Mouse (Mus musculus) stomach, postnatal 0 days (tissue): ENCODE measurements around the gene Smarcd3. TPM values are rescaled to one million over a fixed set of nuclear protein-coding genes. Genes with fewer than 3 reads are reported as not detected.

Experiments
- ATAC-seq: fragments of 200-750 bp; cut with Nextera tagmentation; 2 replicates; pipeline ENCODE4 v1.8.0; 2017; ENCODE audit not compliant: low FRiP score, low TSS enrichment
- DNase-seq: peaks from one replicate; pipeline ENCODE4 v3.0.0-alpha.2; 2016; ENCODE audit warnings: low spot score
- H3K27ac ChIP-seq: fragments of 300-500 bp; sonication (generic); replicated peaks from 2 replicates; pipeline ENCODE4 v1.5.1; 2014; ENCODE audit warnings: mild to moderate bottlenecking, control low read depth
- H3K27me3 ChIP-seq: fragments of 300-500 bp; sonication (generic); 2 replicates; pipeline ENCODE4 v1.6.1; 2014; ENCODE audit warnings: low read length; ENCODE audit not compliant: control insufficient read depth, insufficient read depth
- H3K36me3 ChIP-seq: fragments of 300-500 bp; sonication (generic); 2 replicates; pipeline ENCODE4 v1.6.1; 2014; ENCODE audit warnings: low read length, mixed read lengths; ENCODE audit not compliant: control insufficient read depth, insufficient read depth
- H3K4me1 ChIP-seq: fragments of 300-500 bp; sonication (generic); replicated peaks from 2 replicates; pipeline ENCODE4 v1.6.1; 2014; ENCODE audit warnings: antibody characterized with exemption; ENCODE audit not compliant: control insufficient read depth, insufficient read depth
- H3K4me2 ChIP-seq: fragments of 300-500 bp; sonication (generic); replicated peaks from 2 replicates; pipeline ENCODE4 v1.6.1; 2014; ENCODE audit warnings: low read depth, mild to moderate bottlenecking, control low read depth, moderate library complexity
- H3K4me3 ChIP-seq: fragments of 300-500 bp; sonication (generic); 2 replicates; pipeline ENCODE4 v1.5.1; 2014; ENCODE audit warnings: low read depth, low read length, control low read depth
- H3K9ac ChIP-seq: fragments of 300-500 bp; sonication (generic); 2 replicates; pipeline ENCODE4 v1.6.1; 2014; ENCODE audit warnings: mild to moderate bottlenecking, low read length, control low read depth, mixed read lengths
- H3K9me3 ChIP-seq: fragments of 300-500 bp; sonication (generic); 2 replicates; pipeline ENCODE4 v1.6.1; 2016; ENCODE audit warnings: low read length; ENCODE audit not compliant: control insufficient read depth
- CTCF ChIP-seq: IDR thresholded peaks from 2 replicates; pipeline ENCODE4 v1.5.1; 2016; ENCODE audit warnings: antibody characterized with exemption, low read depth, mild to moderate bottlenecking, moderate library complexity
- EP300 ChIP-seq: optimal IDR thresholded peaks from 2 replicates; pipeline ENCODE3; 2016; ENCODE audit warnings: antibody characterized with exemption
- WGBS: fragments of 180-500 bp; shearing (Covaris S2); extraction: QIAGEN DNeasy Blood & Tissue Kit; methylation state at CpG from one replicate; pipeline ENCODE4 v1.1.7; 2014; 5-methylcytosine and 5-hydroxymethylcytosine counted together
- polyA plus RNA-seq: library from polyadenylated mRNA; unstranded; fragments of >200 nt; fragmentation: Nextera tagmentation; extraction: Ambion mirVana; gene quantifications from 2 replicates; pipeline ENCODE4 v1.2.1, GENCODE M21; 2015

The Smarcd3 gene
- polyA plus RNA-seq, 1 experiment from 2014 or later = 13.3 TPM

- Histone ChIP-seq H3K4me3 (peak overlapping the region; percentile 62), H3K27me3 (no peaks in the 10 kb centered on the region), H3K4me2 (peak overlapping the region; percentile 94), H3K4me1 (peaks cover 23% of the 10 kb centered on the region), H3K9me3 (no peaks in the 10 kb centered on the region), H3K9ac (peak overlapping the region; percentile 87), H3K36me3 (no peaks in the 10 kb centered on the region), H3K27ac (peak overlapping the region; percentile 98)
- TF ChIP-seq CTCF = no peak
- no peak for TF ChIP-seq EP300
- ATAC-seq (peak; percentile 58), DNase-seq (peak; percentile 80)
- under 1% methylated on average over 63 of the region's 73 CpGs for WGBS
These were observed 22.1 kb downstream of the Smarcd3 start for GRCm38 (mm10) chr5:24601911-24602750.

- H3K9me3 ChIP-seq = no peaks in the 10 kb centered on the region
- H3K9ac ChIP-seq = peak overlapping the region; percentile 87
- H3K4me1 ChIP-seq = peaks cover 23% of the 10 kb centered on the region
- WGBS = 2% methylated on average over 32 of the region's 33 CpGs
- no peaks in the 10 kb centered on the region for H3K27me3 ChIP-seq
- H3K4me3 ChIP-seq = peak overlapping the region; percentile 62
- no peak for ATAC-seq
- DNase-seq = no peak
- peak overlapping the region; percentile 98 for H3K27ac ChIP-seq
- TF ChIP-seq EP300 = no peak
- TF ChIP-seq CTCF = no peak
- no peaks in the 10 kb centered on the region for H3K36me3 ChIP-seq
- H3K4me2 ChIP-seq = peak overlapping the region; percentile 94
These were observed 23.0 kb downstream of the Smarcd3 start for GRCm38 (mm10) chr5:24601071-24601835.

GRCm38 (mm10) chr5:24600236-24600635 is 24.0 kb downstream of the Smarcd3 start:
- Histone ChIP-seq H3K4me1 (peaks cover 17% of the 10 kb centered on the region), H3K4me3 (no peak overlapping the region), H3K4me2 (peak overlapping the region; percentile 94), H3K9me3 (no peaks in the 10 kb centered on the region), H3K9ac (no peak overlapping the region), H3K27me3 (no peaks in the 10 kb centered on the region), H3K36me3 (no peaks in the 10 kb centered on the region), H3K27ac (no peak overlapping the region)
- DNase-seq (no peak), ATAC-seq (no peak)
- TF ChIP-seq CTCF = no peak
- no peak for TF ChIP-seq EP300
- WGBS = 85% methylated on average over 2 of the region's 2 CpGs

- DNase-seq (no peak), ATAC-seq (no peak)
- Histone ChIP-seq H3K9me3 (no peaks in the 10 kb centered on the region), H3K4me1 (peaks cover 11% of the 10 kb centered on the region), H3K9ac (peak overlapping the region; percentile 18; the same call in 1 of the 2 replicates), H3K4me2 (peak overlapping the region; percentile 89), H3K27me3 (no peaks in the 10 kb centered on the region), H3K36me3 (peaks cover 7% of the 10 kb centered on the region; the same call in 1 of the 2 replicates), H3K4me3 (peak overlapping the region; percentile 47), H3K27ac (no peak overlapping the region)
- TF ChIP-seq EP300 = no peak
- no peak for TF ChIP-seq CTCF
- 26% methylated on average over 8 of the region's 8 CpGs for WGBS
These were observed 25.1 kb downstream of the Smarcd3 start for GRCm38 (mm10) chr5:24599137-24599536.

- DNase-seq (peak; percentile 75), ATAC-seq (peak; percentile 17; the same call in 1 of the 2 replicates)
- Histone ChIP-seq H3K4me2 (peak overlapping the region; percentile 89), H3K36me3 (peaks cover 7% of the 10 kb centered on the region; the same call in 1 of the 2 replicates), H3K4me1 (peaks cover 8% of the 10 kb centered on the region), H3K4me3 (peak overlapping the region; percentile 47), H3K9me3 (no peaks in the 10 kb centered on the region), H3K27me3 (no peaks in the 10 kb centered on the region), H3K27ac (no peak overlapping the region), H3K9ac (peak overlapping the region; percentile 61)
- WGBS = under 1% methylated on average over 29 of the region's 41 CpGs
- TF ChIP-seq EP300 = no peak
- peak; percentile 69 for TF ChIP-seq CTCF
These were observed 25.6 kb downstream of the Smarcd3 start for GRCm38 (mm10) chr5:24598570-24599006.
